Mouse (Mus musculus): ENCODE results near the gene Erbb2. TPM values are rescaled to one million over a fixed set of nuclear protein-coding genes. Genes with fewer than 3 reads are reported as not detected.
"Not testable (repeated sequence)": the region's sequence is repeated elsewhere in the genome, so short reads cannot be mapped to it uniquely, and the experiment has no call there.

Gene Erbb2
- total RNA-seq (2014; fragmentation: Nextera tagmentation) (not detected in 2 replicates), total RNA-seq (2017) (not detected in 2 replicates)

DNA sequence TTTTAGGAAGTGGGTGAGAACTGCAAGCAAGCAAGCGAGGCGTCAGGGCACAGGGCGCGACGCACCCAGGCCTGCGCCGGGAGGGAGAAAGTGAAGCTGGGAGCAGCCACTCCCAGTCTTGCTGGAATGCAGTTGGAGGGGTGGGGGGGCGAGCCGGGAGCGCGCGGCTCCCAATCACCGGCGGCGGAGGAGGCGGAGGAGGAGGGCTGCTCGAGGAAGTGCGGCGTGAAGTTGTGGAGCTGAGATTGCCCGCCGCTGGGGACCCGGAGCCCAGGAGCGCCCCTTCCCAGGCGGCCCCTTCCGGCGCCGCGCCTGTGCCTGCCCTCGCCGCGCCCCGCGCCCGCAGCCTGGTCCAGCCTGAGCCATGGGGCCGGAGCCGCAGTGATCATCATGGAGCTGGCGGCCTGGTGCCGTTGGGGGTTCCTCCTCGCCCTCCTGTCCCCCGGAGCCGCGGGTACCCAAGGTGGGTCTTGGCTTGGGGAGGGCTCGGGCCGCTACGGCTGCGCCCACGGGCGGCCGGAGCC lies at the start of gene Erbb2:
TSS of gene Erbb2 (plus strand) at position 198 of the 524 bp plus-strand sequence.
- no peak for ATAC-seq (replicated peaks; ENCODE audit: low FRiP score, low TSS enrichment, poor library complexity, severe bottlenecking)

DNA sequence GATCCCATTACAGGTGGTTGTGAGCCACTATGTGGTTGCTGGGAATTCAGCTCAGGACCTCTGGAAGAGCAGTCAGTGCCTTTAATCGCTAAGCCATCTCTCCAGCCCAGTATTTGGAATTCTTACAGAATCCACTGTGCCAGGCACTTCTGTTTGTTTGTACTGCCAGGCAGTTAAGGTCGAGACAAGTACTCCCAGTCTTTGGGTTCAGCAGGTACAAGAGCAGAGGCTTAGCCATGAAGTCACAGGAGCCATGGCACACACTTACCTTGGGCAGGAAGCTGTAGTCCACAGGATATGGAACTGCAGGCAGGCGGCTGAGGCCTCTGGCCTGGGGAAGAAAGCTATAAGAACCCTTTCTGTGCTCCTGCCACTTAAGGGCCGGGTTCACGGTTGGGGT lies 48.5 kb upstream of the Erbb2 start:
- ATAC-seq (replicated peaks; ENCODE audit: low FRiP score, low TSS enrichment, poor library complexity, severe bottlenecking), result no peak

- no peak for ATAC-seq (replicated peaks; ENCODE audit: low FRiP score, low TSS enrichment, poor library complexity, severe bottlenecking)
Observed at GRCm38 (mm10) chr11:98364410-98364809, 47.9 kb upstream of the Erbb2 start.

GRCm38 (mm10) chr11:98366290-98366689 lies 46.0 kb upstream of the Erbb2 start:
- no peak for ATAC-seq (replicated peaks; ENCODE audit: low FRiP score, low TSS enrichment, poor library complexity, severe bottlenecking)

DNA sequence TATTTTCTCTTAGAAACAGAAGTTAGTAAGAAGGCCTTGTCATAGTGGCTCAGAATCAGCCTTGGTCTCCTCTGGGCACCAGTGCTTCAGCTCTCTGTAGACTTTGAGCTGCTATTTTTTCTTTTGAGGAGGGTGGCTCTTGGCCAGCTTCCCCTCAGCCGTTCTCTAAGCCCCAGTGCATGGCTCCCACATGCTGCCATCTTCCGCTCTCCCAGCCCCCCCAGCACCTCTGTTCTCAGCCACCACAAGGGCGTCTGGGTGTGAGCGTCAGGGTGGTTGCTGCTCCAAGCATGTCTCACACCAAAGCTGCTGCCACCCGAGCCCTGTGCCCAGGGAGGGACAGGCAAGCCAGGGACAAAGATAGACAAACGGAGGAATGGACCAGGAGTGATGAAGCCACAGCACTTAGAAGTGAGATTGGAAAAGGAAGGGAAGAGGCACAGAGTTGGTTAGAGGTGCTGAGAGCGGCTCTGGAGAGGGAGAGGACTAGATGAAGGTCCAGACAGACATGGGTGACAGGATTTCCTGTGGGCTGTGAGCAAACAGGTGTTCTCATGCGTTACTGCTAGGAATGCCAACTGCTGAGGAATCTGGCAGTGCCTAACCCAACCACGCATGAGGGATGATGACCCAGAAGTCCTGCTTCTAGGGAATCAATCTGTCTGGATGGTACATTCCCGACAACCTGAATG lies 45.0 kb upstream of the Erbb2 start:
- ATAC-seq (replicated peaks; ENCODE audit: low FRiP score, low TSS enrichment, poor library complexity, severe bottlenecking), result no peak

DNA sequence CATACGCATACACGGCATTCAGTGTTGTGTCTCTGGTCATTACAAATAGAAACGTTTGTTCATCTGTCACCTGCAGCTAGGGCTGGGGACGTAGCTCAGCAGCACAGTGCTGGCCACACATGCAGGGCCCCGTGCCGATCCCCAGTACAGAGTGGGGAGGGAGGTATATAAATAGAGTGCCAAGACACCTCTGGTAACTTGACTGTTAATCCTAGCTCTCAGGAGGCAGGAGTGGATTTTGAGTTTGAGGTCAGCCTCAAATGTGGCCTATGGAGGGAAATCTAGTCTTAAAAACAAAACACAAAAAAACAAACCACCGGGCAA lies 44.4 kb upstream of the Erbb2 start:
- ATAC-seq (replicated peaks; ENCODE audit: low FRiP score, low TSS enrichment, poor library complexity, severe bottlenecking), result no peak

- ATAC-seq (replicated peaks; ENCODE audit: low FRiP score, low TSS enrichment, poor library complexity, severe bottlenecking), result no peak
Observed at GRCm38 (mm10) chr11:98369337-98369736, 42.9 kb upstream of the Erbb2 start.

DNA sequence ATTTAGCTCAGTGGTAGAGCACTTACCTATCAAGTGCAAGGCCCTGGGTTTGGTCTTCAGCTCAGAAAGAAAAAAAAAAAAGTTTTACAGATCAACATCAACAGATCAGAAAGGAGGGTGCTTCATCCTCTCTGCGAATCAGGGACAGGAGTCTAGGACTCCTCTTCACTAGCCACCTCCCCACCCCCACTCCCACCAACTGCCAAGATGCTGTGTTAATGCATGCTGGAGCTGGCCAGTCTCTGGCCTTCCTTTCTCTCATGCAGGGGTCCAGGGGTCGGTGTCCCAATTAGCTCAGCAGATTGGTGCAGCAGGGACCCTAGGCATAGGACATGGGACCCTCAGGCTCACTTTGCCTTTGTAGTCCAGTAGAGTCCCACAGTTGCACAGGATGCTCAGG lies 41.7 kb upstream of the Erbb2 start:
- ATAC-seq (replicated peaks; ENCODE audit: low FRiP score, low TSS enrichment, poor library complexity, severe bottlenecking), result no peak

DNA sequence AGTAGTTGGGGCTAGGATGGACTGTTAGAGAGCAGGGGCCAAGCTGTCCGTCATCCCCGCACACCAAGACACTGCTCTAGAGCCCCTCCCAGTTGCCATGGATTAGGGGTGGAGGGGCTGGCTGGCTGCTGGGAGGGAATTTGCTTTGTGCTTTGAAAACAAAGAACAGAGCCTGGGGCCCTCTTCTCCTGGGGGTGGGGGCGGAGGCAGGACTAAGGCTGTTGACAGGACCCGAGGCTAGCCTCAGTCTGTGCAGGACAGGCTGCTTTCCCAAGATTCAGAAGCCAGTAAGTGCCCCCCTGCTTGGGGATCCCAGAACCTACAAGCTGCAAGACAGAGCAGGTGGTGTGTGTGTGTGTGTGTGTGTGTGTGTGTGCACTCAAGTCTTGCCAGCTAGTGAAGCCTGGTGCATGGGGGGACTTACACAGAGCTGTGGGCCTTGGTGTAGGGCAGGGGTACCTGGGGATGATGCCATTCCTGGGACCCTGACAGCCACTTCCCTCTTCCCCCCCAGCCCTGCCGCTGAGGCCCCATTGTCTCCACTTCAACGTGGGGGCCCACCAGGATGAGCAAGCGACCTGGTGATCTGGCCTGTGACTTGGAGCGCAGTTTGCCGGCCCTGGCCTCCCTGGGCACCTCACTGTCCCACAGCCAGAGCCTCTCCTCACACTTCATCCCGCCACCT lies 40.6 kb upstream of the Erbb2 start:
- ATAC-seq (replicated peaks; ENCODE audit: low FRiP score, low TSS enrichment, poor library complexity, severe bottlenecking), result 0 out of 2 replicates have a peak, but pooled peaks have one; percentile 28

GRCm38 (mm10) chr11:98372406-98372805 lies 39.9 kb upstream of the Erbb2 start:
- ATAC-seq (replicated peaks; ENCODE audit: low FRiP score, low TSS enrichment, poor library complexity, severe bottlenecking), result peak; percentile 44; the same call in 1 of the 2 replicates

- no peak for ATAC-seq (replicated peaks; ENCODE audit: low FRiP score, low TSS enrichment, poor library complexity, severe bottlenecking)
Observed at GRCm38 (mm10) chr11:98373244-98373643, 39.0 kb upstream of the Erbb2 start.

DNA sequence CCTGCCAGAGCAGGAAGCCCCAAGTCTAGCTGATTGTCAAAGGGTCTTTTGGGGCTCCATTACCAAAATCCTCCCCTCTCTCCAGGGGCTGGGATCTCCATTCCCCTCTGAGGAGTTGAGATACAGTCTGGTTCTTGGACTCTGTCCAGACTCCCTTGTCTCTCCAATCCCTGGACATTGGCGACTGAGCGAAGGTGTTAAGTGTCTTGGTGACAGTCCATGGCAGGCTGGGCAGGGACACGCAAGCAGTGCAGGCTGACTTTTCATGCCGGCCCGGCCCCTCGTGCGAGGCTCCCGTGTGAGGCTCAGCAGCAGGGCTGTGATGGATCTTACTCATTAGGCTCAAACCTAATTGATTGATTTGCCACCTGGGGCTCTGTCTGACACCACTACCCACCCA lies 38.0 kb upstream of the Erbb2 start:
- no peak for ATAC-seq (replicated peaks; ENCODE audit: low FRiP score, low TSS enrichment, poor library complexity, severe bottlenecking)

GRCm38 (mm10) chr11:98376756-98377155 lies 35.5 kb upstream of the Erbb2 start:
- no peak for ATAC-seq (replicated peaks; ENCODE audit: low FRiP score, low TSS enrichment, poor library complexity, severe bottlenecking)

- ATAC-seq (replicated peaks; ENCODE audit: low FRiP score, low TSS enrichment, poor library complexity, severe bottlenecking), result no peak
Observed at GRCm38 (mm10) chr11:98377787-98378186, 34.5 kb upstream of the Erbb2 start.

- ATAC-seq (replicated peaks; ENCODE audit: low FRiP score, low TSS enrichment, poor library complexity, severe bottlenecking), result peak; percentile 17; the same call in 1 of the 2 replicates
Observed at GRCm38 (mm10) chr11:98379379-98379778, 32.9 kb upstream of the Erbb2 start.

DNA sequence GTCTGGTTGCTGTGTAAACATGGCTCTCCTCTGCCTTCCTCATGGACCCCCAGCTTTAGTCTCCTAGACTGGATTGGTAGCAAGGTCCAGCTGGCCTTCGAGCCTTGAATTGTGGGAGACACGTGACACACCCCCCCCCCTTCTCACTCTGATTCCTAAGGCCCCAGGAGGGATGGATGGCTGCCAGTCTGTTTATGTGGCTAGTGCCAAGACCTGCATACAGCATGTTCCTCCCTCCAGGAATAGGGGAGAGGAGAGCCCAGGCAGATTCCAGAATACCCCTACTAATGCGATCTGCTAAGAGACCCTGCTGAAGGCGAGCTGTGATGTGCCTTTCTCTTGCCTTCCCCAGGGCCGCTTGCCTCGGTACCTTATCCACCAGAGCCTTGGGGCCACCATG lies 32.2 kb upstream of the Erbb2 start:
- no peak for ATAC-seq (replicated peaks; ENCODE audit: low FRiP score, low TSS enrichment, poor library complexity, severe bottlenecking)

GRCm38 (mm10) chr11:98381651-98382050 lies 30.6 kb upstream of the Erbb2 start:
- no peak for ATAC-seq (replicated peaks; ENCODE audit: low FRiP score, low TSS enrichment, poor library complexity, severe bottlenecking)

DNA sequence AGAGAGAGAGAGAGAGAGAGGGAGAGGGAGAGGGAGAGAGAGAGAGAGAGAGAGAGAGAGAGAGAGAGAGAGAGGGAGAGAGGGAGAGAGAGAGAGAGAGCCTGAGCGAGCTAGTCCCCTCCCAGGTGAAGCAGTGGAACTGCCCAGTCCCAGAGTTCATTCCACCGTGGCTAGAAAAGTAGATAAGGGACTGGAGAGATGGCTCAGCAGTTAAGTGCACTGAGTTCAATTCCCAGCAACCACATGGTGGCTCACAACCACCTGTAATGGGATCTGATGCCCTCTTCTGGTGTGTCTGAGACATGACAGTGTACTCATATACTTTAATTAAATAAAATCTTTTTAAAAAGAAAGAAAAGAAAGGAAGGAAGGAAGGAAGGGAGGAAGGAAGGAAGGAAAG lies 29.9 kb upstream of the Erbb2 start:
- ATAC-seq (replicated peaks; ENCODE audit: low FRiP score, low TSS enrichment, poor library complexity, severe bottlenecking), result not testable (repeated sequence)

- ATAC-seq (replicated peaks; ENCODE audit: low FRiP score, low TSS enrichment, poor library complexity, severe bottlenecking), result no peak
Observed at GRCm38 (mm10) chr11:98383261-98384030, 28.8 kb upstream of the Erbb2 start, which contains the start of gene Tcap. Tcap (plus strand) TSS chr11:98383811.

- ATAC-seq (replicated peaks; ENCODE audit: low FRiP score, low TSS enrichment, poor library complexity, severe bottlenecking), result no peak
Observed at GRCm38 (mm10) chr11:98384216-98384615, 28.1 kb upstream of the Erbb2 start.

Data from megakaryocyte-erythroid progenitor cell, adult 5-6 weeks (primary cell).